Mouse (Mus musculus) kidney, postnatal 0 days (tissue): ENCODE measurements around the gene Stox2. TPM values are rescaled to one million over a fixed set of nuclear protein-coding genes. Genes with fewer than 3 reads are reported as not detected.

ENCODE experiments used
- ATAC-seq: fragments of 200-750 bp; cut with Nextera tagmentation; replicated peaks from 2 replicates; pipeline ENCODE4 v1.8.0; 2017; ENCODE audit warnings: low read depth, moderate number of reproducible peaks, moderate TSS enrichment, moderate library complexity; ENCODE audit not compliant: low FRiP score
- DNase-seq: peaks from one replicate; pipeline ENCODE4 v3.0.0-alpha.2; 2016; ENCODE audit warnings: low spot score
- H3K27ac ChIP-seq: fragments of 300-500 bp; sonication (generic); 2 replicates; pipeline ENCODE4 v1.5.1; 2014; ENCODE audit warnings: mild to moderate bottlenecking
- H3K27me3 ChIP-seq: fragments of 300-500 bp; sonication (generic); 2 replicates; pipeline ENCODE4 v1.6.1; 2014; ENCODE audit warnings: low read length, mixed read lengths; ENCODE audit not compliant: insufficient read depth
- H3K36me3 ChIP-seq: fragments of 300-500 bp; sonication (generic); 2 replicates; pipeline ENCODE4 v1.6.1; 2014; ENCODE audit warnings: low read length, mixed read lengths; ENCODE audit not compliant: insufficient read depth
- H3K4me1 ChIP-seq: fragments of 300-500 bp; sonication (generic); replicated peaks from 2 replicates; pipeline ENCODE4 v1.6.1; 2014; ENCODE audit warnings: antibody characterized with exemption, low read length, mixed read lengths; ENCODE audit not compliant: insufficient read depth
- H3K4me2 ChIP-seq: fragments of 300-500 bp; sonication (generic); 2 replicates; pipeline ENCODE4 v1.6.1; 2014; ENCODE audit warnings: mild to moderate bottlenecking, low read length, moderate library complexity, mixed read lengths
- H3K4me3 ChIP-seq: fragments of 300-500 bp; sonication (generic); replicated peaks from 2 replicates; pipeline ENCODE4 v1.5.1; 2014; ENCODE audit warnings: low read depth, low read length
- H3K9ac ChIP-seq: fragments of 300-500 bp; sonication (generic); 2 replicates; pipeline ENCODE4 v1.6.1; 2014; ENCODE audit warnings: low read depth, low read length
- H3K9me3 ChIP-seq: fragments of 300-500 bp; sonication (generic); replicated peaks from 2 replicates; pipeline ENCODE4 v1.6.1; 2016; ENCODE audit warnings: low read length, inconsistent platforms, mixed read lengths
- CTCF ChIP-seq: IDR thresholded peaks from 2 replicates; pipeline ENCODE4 v1.5.1; 2016; ENCODE audit warnings: antibody characterized with exemption, low read depth, mild to moderate bottlenecking, moderate library complexity
- WGBS: fragments of 180-500 bp; shearing (Covaris S2); extraction: QIAGEN DNeasy Blood & Tissue Kit; methylation state at CpG from one replicate; pipeline ENCODE4 v1.1.7; 2014; 5-methylcytosine and 5-hydroxymethylcytosine counted together
- polyA plus RNA-seq: library from polyadenylated mRNA; unstranded; fragments of >200 nt; fragmentation: Nextera tagmentation; extraction: Ambion mirVana; gene quantifications from 2 replicates; pipeline ENCODE4 v1.2.1, GENCODE M21; 2015

Stox2 gene
- polyA plus RNA-seq, 1 experiment from 2014 or later = 8.8 TPM

- no peaks in the 10 kb centered on the region for H3K36me3 ChIP-seq
- H3K9me3 ChIP-seq = no peaks in the 10 kb centered on the region
- H3K4me2 ChIP-seq = no peak overlapping the region
- no peaks in the 10 kb centered on the region for H3K27me3 ChIP-seq
- TF ChIP-seq CTCF = no peak
- H3K4me1 ChIP-seq = 0 out of 2 replicates have a peak, but pooled peaks cover 7% of the 10 kb centered on the region
- no peak overlapping the region for H3K4me3 ChIP-seq
- H3K27ac ChIP-seq = no peak overlapping the region
- no peak for DNase-seq
- 82% methylated on average over 7 of the region's 7 CpGs for WGBS
- no peak for ATAC-seq
- no peak overlapping the region for H3K9ac ChIP-seq
Observed at GRCm38 (mm10) chr8:47240266-47240665, 205.9 kb downstream of the Stox2 start.

- no peak for DNase-seq
- H3K4me1 ChIP-seq = no peaks in the 10 kb centered on the region
- no peak overlapping the region for H3K4me2 ChIP-seq
- H3K36me3 ChIP-seq = no peaks in the 10 kb centered on the region
- no peaks in the 10 kb centered on the region for H3K9me3 ChIP-seq
- no peaks in the 10 kb centered on the region for H3K27me3 ChIP-seq
- H3K4me3 ChIP-seq = no peak overlapping the region
- H3K27ac ChIP-seq = no peak overlapping the region
- WGBS = 48% methylated on average over 3 of the region's 3 CpGs
- H3K9ac ChIP-seq = no peak overlapping the region
- no peak for TF ChIP-seq CTCF
- no peak for ATAC-seq
Observed at GRCm38 (mm10) chr8:47232081-47232480, 214.1 kb downstream of the Stox2 start.

GRCm38 (mm10) chr8:47230057-47230456 is 216.1 kb downstream of the Stox2 start:
- 94% methylated on average over 5 of the region's 5 CpGs for WGBS
- H3K4me2 ChIP-seq = no peak overlapping the region
- no peaks in the 10 kb centered on the region for H3K36me3 ChIP-seq
- H3K9ac ChIP-seq = no peak overlapping the region
- H3K27ac ChIP-seq = no peak overlapping the region
- H3K9me3 ChIP-seq = no peaks in the 10 kb centered on the region
- H3K4me1 ChIP-seq = no peaks in the 10 kb centered on the region
- DNase-seq = no peak
- no peak overlapping the region for H3K4me3 ChIP-seq
- H3K27me3 ChIP-seq = no peaks in the 10 kb centered on the region
- no peak for TF ChIP-seq CTCF
- no peak for ATAC-seq

- ATAC-seq = no peak
Observed at GRCm38 (mm10) chr8:47221851-47222250, 224.3 kb downstream of the Stox2 start.

GRCm38 (mm10) chr8:47221191-47221590 is 225.0 kb downstream of the Stox2 start:
- ATAC-seq (no peak), DNase-seq (no peak)
- H3K9ac ChIP-seq = no peak overlapping the region
- no peak overlapping the region for H3K27ac ChIP-seq
- 51% methylated on average over 10 of the region's 10 CpGs for WGBS
- no peaks in the 10 kb centered on the region for H3K27me3 ChIP-seq
- no peaks in the 10 kb centered on the region for H3K36me3 ChIP-seq
- no peaks in the 10 kb centered on the region for H3K9me3 ChIP-seq
- H3K4me3 ChIP-seq = no peak overlapping the region
- H3K4me1 ChIP-seq = no peaks in the 10 kb centered on the region
- no peak overlapping the region for H3K4me2 ChIP-seq
- TF ChIP-seq CTCF = no peak

More at GRCm38 (mm10) chr8:47221851-47222250, 224.3 kb downstream of the Stox2 start:
- 92% methylated on average over 5 of the region's 5 CpGs for WGBS
- Histone ChIP-seq H3K4me1 (no peaks in the 10 kb centered on the region), H3K27me3 (no peaks in the 10 kb centered on the region), H3K4me3 (no peak overlapping the region), H3K27ac (no peak overlapping the region), H3K36me3 (no peaks in the 10 kb centered on the region), H3K9me3 (no peaks in the 10 kb centered on the region), H3K4me2 (no peak overlapping the region), H3K9ac (no peak overlapping the region)
- DNase-seq = no peak
- TF ChIP-seq CTCF = no peak

- no peak for DNase-seq
Observed at GRCm38 (mm10) chr8:47220390-47220789, 225.8 kb downstream of the Stox2 start.

GRCm38 (mm10) chr8:47218536-47218935 is 227.6 kb downstream of the Stox2 start:
- Histone ChIP-seq H3K4me1 (no peaks in the 10 kb centered on the region), H3K36me3 (no peaks in the 10 kb centered on the region), H3K4me3 (no peak overlapping the region), H3K27me3 (no peaks in the 10 kb centered on the region), H3K4me2 (no peak overlapping the region), H3K9me3 (no peaks in the 10 kb centered on the region), H3K9ac (no peak overlapping the region), H3K27ac (no peak overlapping the region)
- WGBS = 31% methylated on average over 6 of the region's 6 CpGs
- ATAC-seq (no peak), DNase-seq (no peak)
- TF ChIP-seq CTCF = no peak

More at GRCm38 (mm10) chr8:47220390-47220789, 225.8 kb downstream of the Stox2 start:
- Histone ChIP-seq H3K9ac (no peak overlapping the region), H3K27ac (no peak overlapping the region), H3K4me2 (no peak overlapping the region), H3K4me3 (no peak overlapping the region), H3K4me1 (no peaks in the 10 kb centered on the region), H3K36me3 (no peaks in the 10 kb centered on the region), H3K27me3 (no peaks in the 10 kb centered on the region), H3K9me3 (no peaks in the 10 kb centered on the region)
- 97% methylated on average over 5 of the region's 5 CpGs for WGBS
- no peak for TF ChIP-seq CTCF
- ATAC-seq = no peak
